Mouse (Mus musculus): ENCODE data around the gene Helz. TPM values are rescaled to one million over a fixed set of nuclear protein-coding genes. Genes with fewer than 3 reads are reported as not detected.

The Helz gene
- polyA plus RNA-seq, 2 experiments from 2014 or later: 23.9 to 30.6 TPM

DNA sequence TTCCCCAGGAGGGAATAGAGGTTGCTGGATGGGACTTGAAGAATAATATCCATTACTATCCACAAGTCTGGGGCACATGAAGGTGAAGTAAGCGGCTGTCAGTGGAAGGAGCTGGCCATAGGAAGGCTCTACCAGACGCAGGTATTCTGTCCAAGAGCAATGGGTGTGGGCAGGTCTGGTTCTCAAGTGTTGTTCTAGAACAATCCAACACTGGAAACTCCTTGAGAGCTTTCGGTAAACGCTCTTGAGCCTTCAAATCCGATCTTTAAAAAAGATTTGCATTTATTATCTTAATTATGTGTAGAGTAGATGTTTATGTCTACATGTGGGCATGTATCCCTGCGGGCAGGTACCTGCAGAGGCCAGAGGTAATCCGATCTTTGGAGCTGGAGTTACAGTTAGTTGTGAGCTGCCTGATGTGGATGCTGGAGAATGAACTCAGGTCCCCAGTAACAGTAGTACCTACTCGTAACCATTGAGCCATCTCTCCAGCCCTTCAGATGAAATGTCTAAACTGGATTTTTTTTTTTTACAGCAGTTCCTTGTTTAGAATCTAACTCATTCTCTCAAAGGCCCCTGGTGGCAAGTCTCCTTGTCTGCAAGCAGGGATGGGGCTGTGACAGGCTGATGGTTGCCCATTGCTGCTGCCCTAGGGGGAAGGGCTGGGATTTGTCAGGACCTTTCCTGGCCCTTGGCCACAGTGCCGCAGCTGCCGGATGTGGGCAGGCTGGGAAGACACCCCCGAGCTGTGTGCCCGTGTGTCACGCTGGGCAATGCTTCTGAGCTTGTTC, 180.5 kb downstream of the Helz start:
- ATAC-seq: no peak

DNA sequence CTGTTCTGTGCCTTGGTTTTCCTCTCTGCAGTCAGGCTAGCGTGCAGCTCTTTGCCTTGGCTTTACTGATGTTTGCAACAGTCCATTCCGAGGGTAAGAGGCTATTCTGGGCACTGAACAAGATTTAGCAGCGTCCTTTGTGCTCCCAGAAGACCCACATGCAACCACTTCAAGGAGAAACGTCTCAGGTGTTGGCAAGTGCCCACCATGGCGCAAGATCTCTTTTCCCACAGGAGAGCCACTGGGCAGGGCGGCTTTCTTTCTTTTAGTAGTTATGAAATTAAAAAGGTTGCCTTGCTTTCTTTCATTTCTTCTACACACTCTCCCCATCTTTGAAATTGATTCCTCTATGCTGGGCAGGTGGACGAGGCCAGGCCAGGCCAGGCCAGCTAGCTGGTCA, 181.4 kb downstream of the Helz start:
- ATAC-seq: no peak

DNA sequence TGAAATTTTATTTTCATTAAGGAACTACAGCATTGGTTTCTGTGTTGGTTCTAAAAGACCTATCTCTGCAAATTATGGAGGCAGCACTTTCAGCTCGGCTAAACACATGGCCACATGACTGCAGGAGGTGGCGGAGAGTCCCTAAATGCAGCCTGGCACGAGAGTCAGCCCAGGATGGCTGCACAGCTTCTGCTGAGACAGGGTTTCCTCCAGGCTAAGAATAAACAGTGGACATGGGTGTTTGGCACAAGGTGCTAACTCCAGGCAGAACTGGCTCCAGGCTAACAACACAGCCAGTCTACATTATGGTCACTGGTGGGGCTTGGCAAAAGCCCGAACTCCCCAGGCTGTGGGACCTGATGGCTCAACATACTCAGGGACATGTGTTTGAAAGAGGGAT, 183.2 kb downstream of the Helz start:
- ATAC-seq: no peak

DNA sequence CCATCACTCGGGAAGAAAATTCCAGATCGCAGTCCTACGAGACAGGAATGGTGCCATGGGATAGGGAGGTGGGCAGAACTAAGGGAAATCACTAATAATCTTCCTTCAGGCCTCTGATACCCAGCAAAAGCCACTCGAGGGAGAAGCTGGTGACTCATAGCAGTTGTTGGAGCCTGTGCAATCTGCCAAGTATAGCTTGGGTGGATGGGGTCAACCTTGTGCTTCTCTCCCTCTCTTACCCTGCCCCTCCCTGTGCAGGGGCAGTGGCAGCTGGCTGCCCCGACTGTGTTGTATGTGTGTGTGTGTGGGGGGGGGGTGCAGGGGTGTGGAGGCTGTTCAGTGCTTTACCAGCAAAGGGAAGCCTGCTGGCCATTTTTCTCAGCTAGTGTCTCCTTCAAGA, 183.8 kb downstream of the Helz start:
- no peak for ATAC-seq

DNA sequence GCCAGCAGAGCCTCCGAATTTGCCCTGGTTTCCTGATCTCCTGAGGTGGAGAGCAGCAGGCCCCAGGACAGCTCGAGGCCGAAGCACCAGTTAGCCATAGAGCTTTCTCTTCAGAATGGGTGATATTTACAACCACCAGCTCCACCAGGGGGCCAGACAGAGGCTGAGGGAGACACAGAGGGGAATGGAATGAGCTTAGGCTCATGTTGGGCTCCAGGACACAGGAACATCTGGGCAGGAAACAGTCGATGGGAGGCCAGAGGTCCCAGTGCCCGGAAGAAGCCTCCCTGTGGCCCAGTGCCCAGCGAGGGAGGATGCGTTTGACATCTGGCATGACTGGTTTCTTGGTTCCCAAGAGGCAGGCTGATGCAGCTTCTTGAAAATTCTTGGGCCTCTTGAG, 186.4 kb downstream of the Helz start:
- ATAC-seq: no peak

DNA sequence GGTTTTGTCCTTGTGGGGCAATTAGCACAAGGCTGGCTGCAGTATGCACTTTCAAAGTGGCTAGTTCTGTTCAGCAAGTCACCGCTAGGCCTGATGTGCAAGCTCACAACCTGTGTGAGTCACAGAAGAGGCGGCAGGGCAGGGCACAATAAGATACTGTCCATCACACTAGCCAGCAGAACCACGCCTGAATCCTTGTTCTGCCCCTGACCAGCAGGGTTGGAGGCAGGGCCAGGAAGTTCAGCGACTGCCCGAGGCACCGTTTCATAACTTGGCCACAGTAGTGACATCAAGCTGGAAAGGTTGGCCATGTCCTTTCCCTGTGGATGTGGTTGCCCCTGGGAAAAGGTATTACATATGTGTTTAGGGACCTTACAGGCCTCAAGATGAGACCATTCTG, 190.2 kb downstream of the Helz start:
- no peak for ATAC-seq

DNA sequence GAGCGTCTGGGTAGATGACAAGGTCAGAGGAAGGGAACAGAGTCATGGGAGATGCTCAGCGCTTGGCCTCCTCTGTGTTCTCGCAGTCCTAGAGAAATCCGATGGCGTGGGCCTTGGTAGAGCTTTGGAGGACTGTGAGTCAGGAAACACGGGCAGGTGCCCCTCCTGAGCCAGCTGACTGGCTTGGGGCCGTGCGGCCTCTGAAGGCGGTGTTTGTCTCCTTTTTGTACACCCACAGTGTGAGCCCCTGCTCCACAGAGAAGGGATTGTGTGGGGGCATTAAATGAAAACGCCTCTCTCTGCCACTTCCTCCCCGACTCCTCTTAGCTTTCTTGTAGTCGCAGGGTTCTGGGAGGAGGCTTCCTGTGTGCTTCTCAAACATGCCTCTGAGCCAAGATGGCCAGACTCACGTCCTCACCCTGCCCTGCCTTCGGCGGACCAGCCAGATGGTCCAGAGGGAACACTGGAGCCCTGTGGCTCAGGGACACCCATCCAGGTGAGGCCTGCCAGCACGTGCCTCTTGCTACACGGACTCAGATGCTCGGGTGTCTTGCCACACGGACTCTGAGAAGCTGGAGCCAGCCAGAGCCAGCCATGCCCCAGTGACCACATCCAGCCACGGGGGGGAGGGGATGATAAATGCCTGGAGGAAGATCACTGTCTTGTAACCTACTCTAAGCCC, 190.8 kb downstream of the Helz start:
- ATAC-seq: no peak

DNA sequence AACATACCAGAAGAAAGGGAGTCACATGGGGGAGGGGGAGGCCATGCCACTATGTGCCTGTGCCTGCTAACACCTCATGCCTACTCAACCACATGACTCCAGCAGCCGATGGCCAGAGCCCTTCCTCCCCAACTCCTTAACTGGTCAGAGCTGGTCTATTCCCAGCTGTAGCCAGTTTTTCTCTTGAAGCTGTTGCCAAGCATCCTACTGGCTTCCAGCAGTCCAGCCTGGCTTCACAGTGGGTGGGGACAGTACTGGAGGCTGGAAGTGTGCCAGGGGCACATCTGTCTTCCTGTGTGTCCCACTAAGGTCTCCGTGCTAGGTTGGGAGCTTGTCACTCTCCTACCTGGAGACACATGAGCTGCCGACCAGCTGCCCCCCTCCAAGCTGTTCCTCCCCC, 195.4 kb downstream of the Helz start:
- no peak for ATAC-seq

Other genes with a start within 250 kb of the Helz start
- 100 to 1,000 TPM; 101 to 116 TPM for gene Pitpnc1, start 77.2 kb upstream of the Helz start, polyA plus RNA-seq (2017; shearing (Covaris generic))
- gene Psmd12, start 68.4 kb upstream of the Helz start, polyA plus RNA-seq (2017; shearing (Covaris generic)): 100 to 1,000 TPM; 121 to 141 TPM
- not detected for gene Cacng1, start 168.6 kb downstream of the Helz start, polyA plus RNA-seq (2017; shearing (Covaris generic))
- not detected for gene Cacng4, start 246.6 kb downstream of the Helz start, polyA plus RNA-seq (2017; shearing (Covaris generic))

Measured in activated CD4-positive, CD25-positive, alpha-beta regulatory T cell, adult 4 months (primary cell).